Mouse (Mus musculus) testis, postnatal 10 days (tissue): Measurements from ENCODE around the gene Wdr49.
"Not testable (repeated sequence)": the region's sequence is repeated elsewhere in the genome, so short reads cannot be mapped to it uniquely, and the experiment has no call there.

Experiments used
- DNase-seq: peaks from one replicate; pipeline ENCODE4 v3.0.0; 2021; ENCODE audit warnings: low spot score

Wdr49 gene

DNA sequence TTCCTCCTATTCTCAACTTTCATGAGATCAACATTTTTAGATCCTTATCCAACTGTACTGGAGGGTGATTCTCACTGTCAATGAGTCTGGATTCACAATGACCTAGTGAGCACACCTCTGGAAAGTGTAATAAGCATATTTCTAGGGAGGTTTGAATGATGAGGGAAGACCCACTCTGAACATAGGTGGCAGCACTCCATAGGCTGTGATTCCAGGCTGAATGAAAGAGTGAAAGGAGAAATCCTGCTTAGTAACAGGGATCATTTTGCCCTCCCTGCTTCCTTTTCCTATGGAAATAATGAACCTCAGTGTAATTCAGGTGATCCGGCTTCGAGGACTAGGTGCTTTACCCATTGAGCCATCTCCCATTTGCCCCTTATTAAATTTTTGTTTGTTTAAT is 180.9 kb downstream of the Wdr49 start:
- no peak for DNase-seq

GRCm38 (mm10) chr3:75299464-75299863 is 182.5 kb downstream of the Wdr49 start:
- DNase-seq = not testable (repeated sequence)

DNA sequence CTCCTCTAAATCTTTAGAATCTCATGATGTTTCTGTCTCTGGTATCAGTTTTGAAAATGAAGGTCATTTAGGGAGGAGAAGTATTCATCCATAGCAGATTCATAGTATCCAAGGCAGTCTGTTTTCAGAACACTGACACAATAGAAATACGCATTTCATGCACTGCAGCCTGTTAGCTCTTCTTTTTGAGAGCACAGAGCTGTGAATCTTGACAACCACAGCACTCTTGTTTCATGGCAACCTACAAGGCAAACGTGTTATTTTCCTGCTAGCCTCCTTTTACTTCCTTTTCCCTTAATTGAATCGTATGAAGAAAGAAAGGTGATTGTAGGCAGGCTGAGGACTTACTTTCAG is 184.2 kb downstream of the Wdr49 start:
- DNase-seq = no peak

- no peak for DNase-seq
Observed at GRCm38 (mm10) chr3:75297026-75297757, 184.8 kb downstream of the Wdr49 start.

- DNase-seq = no peak
Observed at GRCm38 (mm10) chr3:75293243-75293642, 188.7 kb downstream of the Wdr49 start.

- no peak for DNase-seq
Observed at GRCm38 (mm10) chr3:75277455-75277854, 204.5 kb downstream of the Wdr49 start.

DNA sequence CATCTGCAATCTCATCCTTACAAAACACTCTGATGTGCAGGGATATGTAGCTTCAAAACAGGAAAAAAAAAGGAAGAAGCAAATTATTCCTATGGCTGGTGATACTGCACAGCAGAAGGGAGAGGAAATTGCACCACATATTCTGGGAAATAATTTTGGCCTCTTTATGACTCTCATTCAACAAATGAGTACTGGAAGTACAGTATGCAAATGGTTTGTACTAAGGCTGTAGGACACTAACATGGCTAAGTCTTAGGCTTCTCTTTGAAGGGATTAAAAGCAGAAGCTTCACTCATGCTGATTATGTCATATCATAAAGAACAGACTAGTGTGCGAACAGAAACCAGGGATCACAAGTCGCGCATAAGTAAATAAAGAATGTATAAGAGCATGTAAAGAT is 205.4 kb downstream of the Wdr49 start:
- DNase-seq = no peak

DNA sequence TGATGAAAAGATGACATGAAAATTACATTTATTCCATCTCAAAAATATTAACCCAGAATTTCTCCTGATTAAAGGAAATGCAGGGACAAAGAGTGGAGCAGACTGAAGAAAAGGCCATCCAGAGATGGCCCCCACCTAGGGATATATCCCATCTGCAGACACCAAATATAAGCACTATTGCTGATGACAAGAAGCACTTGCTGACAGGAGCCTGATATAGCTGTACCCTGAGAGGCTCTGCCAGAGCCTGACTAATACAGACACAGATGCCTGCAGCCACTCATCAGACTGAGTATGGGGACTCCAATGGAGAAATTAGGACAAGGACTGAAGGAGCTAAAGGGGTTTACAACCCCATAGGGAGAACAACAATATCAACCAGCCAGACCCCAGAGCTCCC is 206.8 kb downstream of the Wdr49 start:
- DNase-seq = no peak

DNA sequence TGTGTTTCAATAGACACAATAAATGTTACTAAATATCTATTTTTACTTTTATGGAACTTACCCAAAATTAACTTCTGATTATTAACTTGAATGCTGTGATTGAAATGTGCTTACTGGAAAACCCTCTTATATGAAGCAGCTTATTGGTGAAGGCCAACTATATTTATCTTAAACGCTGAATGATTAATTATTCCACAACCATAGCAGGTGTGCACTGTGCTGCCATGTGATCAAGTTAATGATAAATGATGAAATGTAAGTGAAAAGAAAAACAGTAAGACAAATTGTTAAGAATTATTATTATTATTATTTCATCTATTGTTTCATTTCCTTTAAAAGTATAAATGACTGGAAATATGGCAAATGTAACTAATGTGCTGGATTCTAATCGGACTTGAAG is 212.0 kb downstream of the Wdr49 start, which contains the start of gene Serpini2:
Gene Serpini2, minus strand, starts transcription at position 101 of the 400 bp plus-strand sequence.
- DNase-seq = no peak

DNA sequence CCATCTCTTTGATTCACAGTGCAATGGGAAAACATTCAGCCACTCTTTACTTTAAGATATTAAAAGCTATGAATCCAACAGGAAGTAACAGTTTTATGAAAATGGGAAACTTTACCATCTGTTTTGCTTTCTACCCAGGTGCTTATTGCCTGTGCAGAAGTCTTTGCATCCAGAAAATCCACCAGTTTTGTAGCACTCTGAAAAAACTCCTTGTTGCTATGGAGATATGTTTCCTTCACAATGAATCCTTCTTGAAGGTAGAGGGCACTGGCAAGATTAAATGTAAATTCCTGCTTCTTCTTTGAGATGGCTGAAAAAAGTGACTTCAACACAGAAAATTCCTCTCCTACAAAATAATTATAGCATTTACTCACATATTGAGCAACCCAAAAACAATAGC is 222.6 kb downstream of the Wdr49 start:
- no peak for DNase-seq
